Mouse (Mus musculus) heart, adult 2 months (tissue): Measurements from ENCODE around the gene Atp2a1. TPM values are rescaled to one million over a fixed set of nuclear protein-coding genes. Genes with fewer than 3 reads are reported as not detected.

Experiments used
- DNase-seq, 2 experiments: peaks; one replicate each; pipeline ENCODE4 v3.0.0; 2021
- H3K27ac ChIP-seq: fragments of 200-600 bp; 2 replicates; pipeline ENCODE4 v1.8.1; 2022
- H3K27me3 ChIP-seq: fragments of 200-500 bp; 2 replicates; pipeline ENCODE4 v1.6.1; 2012; ENCODE audit warnings: mild to moderate bottlenecking, low read length, inconsistent platforms, mixed read lengths; ENCODE audit not compliant: control insufficient read depth, insufficient read depth
- H3K36me3 ChIP-seq: fragments of 200-500 bp; 2 replicates; pipeline ENCODE4 v1.6.1; 2012; ENCODE audit warnings: low read length, inconsistent platforms; ENCODE audit not compliant: control insufficient read depth, insufficient read depth
- H3K4me1 ChIP-seq: fragments of 200-500 bp; 2 replicates; pipeline ENCODE4 v1.6.1; 2011; ENCODE audit warnings: low read length; ENCODE audit not compliant: control insufficient read depth, insufficient read depth
- H3K4me3 ChIP-seq: fragments of 200-600 bp; 2 replicates; pipeline ENCODE4 v1.8.1; 2022
- H3K79me2 ChIP-seq: fragments of 200-500 bp; replicated peaks from 2 replicates; pipeline ENCODE4 v1.6.1; 2012; ENCODE audit warnings: mild to moderate bottlenecking, inconsistent platforms, low read length, moderate library complexity, mixed read lengths; ENCODE audit not compliant: control insufficient read depth, insufficient read depth
- H3K9ac ChIP-seq: fragments of 200-500 bp; 2 replicates; pipeline ENCODE4 v1.6.1; 2012; ENCODE audit warnings: low read depth, mild to moderate bottlenecking, control low read depth, inconsistent platforms, low read length, mixed read lengths
- CTCF ChIP-seq: fragments of 200-600 bp; IDR thresholded peaks from 2 replicates; pipeline ENCODE4 v1.8.1; 2022; ENCODE audit warnings: antibody characterized with exemption, mild to moderate bottlenecking, moderate library complexity
- EP300 ChIP-seq: fragments of 200-500 bp; IDR thresholded peaks from 2 replicates; pipeline ENCODE4 v1.6.1; 2011; ENCODE audit warnings: low read depth, low read length, control low read depth; ENCODE audit not compliant: insufficient read depth
- POLR2A ChIP-seq: fragments of 200-500 bp; IDR thresholded peaks from 2 replicates; pipeline ENCODE4 v1.6.1; 2011; ENCODE audit warnings: mild to moderate bottlenecking, low read depth, low read length, control low read depth; ENCODE audit not compliant: insufficient read depth
- whole genome bisulfite sequencing: fragments of 180-500 bp; shearing (Covaris S2); methylation state at CpG from one replicate; pipeline ENCODE4 v1.1.7; 2018; 5-methylcytosine and 5-hydroxymethylcytosine counted together
- intact Hi-C: fragments of 180-260 bp; cut with DNase I; formaldehyde crosslinking; loops from one replicate; pipeline ENCODE4 v1.15.1; 2025
- polyA plus RNA-seq: library from polyadenylated mRNA; depleted of rRNA; stranded (reverse); fragments of >200 nt; gene quantifications from 2 replicates; pipeline ENCODE4 v1.2.3, GENCODE M21; 2012
- total RNA-seq, 2 experiments: library from RNA; stranded (reverse); gene quantifications; 2 replicates each; pipeline ENCODE4 v1.2.3; 2021

Atp2a1 gene
- total and polyA plus RNA-seq, 3 experiments, result 1.1 to 6.6 (median 1.3) TPM

DNA sequence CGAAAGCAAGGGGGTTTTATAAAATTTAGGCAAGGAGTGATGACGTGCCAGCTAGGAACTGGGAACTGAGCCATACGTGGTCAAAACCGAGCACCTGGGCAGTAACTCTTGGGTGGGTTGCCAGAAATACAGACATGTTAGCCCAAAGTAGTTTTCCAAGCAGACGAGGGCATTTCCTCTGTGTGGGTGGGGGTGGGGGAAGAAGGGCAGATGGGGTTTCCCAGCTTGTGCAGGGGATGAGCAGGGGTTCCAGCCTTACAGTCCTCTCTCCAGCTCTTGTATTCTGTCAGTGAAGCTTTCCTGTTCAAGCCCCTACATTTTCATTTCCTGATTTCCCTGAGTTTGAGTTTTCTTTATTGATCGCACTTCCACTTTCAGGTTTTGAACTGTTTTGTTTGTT lies 38.7 kb downstream of the Atp2a1 start:
- Histone ChIP-seq H3K9ac (no peak overlapping the region), H3K4me1 (no peaks in the 10 kb centered on the region), H3K27ac (no peak overlapping the region), H3K36me3 (no peaks in the 10 kb centered on the region), H3K79me2 (no peaks in the 10 kb centered on the region), H3K27me3 (no peaks in the 10 kb centered on the region), H3K4me3 (no peak overlapping the region)
- WGBS, result 67% methylated on average over 6 of the region's 6 CpGs
- TF ChIP-seq EP300 (no peak), CTCF (no peak), POLR2A (no peak)
- no peak for DNase-seq
- intact Hi-C loops, result no loop called here

DNA sequence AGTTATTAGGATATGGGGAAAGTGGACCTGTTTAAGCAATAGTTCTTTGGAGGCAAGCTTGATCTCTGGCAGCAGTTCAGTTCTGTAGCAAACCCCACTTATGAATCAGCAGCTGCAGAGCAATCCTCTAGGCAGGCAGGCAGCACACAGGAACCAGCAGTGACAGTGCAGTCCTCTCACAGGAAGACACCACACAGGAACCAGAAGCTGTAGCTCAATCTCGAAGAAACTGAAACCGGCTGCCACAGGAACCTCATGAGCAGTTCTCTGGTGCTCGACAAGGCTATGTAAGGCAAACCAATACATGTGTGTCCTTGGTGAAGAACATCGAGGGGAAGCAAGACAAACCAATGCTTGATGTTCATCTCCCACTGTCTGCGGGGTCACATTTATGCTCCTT lies 41.2 kb downstream of the Atp2a1 start:
- Histone ChIP-seq H3K4me1 (no peaks in the 10 kb centered on the region), H3K36me3 (no peaks in the 10 kb centered on the region), H3K4me3 (no peak overlapping the region), H3K27me3 (no peaks in the 10 kb centered on the region), H3K9ac (no peak overlapping the region), H3K27ac (no peak overlapping the region), H3K79me2 (no peaks in the 10 kb centered on the region)
- intact Hi-C loops, result no loop called here
- no peak for DNase-seq
- 74% methylated on average over 5 of the region's 5 CpGs for WGBS
- TF ChIP-seq POLR2A (no peak), CTCF (no peak), EP300 (no peak)

DNA sequence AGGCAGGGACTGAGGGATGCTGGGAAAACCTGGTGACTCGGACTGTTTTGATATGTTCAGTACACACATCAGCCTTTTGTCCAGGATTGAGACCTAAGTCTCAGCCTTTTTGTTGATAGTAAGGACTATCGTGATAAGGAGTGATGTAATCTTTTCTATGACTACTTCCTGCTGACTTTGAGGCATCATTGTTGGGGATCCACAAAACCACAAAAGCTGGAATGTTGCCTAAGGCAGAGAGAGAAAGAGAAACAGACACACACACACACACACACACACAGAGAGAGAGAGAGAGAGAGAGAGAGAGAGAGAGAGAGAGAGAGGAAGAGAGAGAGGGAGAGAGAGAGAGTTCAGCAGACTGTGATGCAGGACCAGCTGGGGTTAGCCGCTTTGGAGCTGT lies 44.4 kb downstream of the Atp2a1 start:
- Histone ChIP-seq H3K36me3 (no peaks in the 10 kb centered on the region), H3K4me3 (no peak overlapping the region), H3K9ac (no peak overlapping the region), H3K27me3 (no peaks in the 10 kb centered on the region), H3K79me2 (no peaks in the 10 kb centered on the region), H3K27ac (no peak overlapping the region), H3K4me1 (no peaks in the 10 kb centered on the region)
- no peak for TF ChIP-seq POLR2A
- TF ChIP-seq CTCF, result no peak
- no peak for TF ChIP-seq EP300
- WGBS, result 31% methylated on average over 3 of the region's 3 CpGs
- DNase-seq, result no peak
- intact Hi-C loops, result no loop called here

DNA sequence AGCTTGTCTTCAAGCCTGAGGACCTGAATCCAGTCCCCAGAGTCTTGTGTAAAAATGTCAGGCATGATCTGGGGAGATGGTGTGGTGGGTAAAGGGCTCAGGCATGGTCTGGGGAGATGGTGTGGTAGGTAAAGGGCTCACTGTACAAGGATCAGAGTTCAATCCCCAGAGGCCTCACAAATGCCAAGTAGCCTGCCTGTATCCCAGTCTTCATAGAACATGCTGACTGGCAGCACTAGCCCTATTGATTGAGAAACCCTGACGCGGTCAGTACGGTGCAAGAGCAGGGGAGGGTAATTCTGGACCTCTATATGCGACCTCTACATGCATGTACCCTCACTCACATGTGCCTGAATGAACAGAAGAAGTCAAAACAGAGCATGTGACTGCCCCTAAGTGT lies 45.3 kb downstream of the Atp2a1 start:
- H3K79me2 ChIP-seq, result no peaks in the 10 kb centered on the region
- DNase-seq, result no peak
- H3K4me3 ChIP-seq, result no peak overlapping the region
- H3K27me3 ChIP-seq, result no peaks in the 10 kb centered on the region
- intact Hi-C loops, result no loop called here
- H3K27ac ChIP-seq, result no peak overlapping the region
- 93% methylated on average over 4 of the region's 4 CpGs for WGBS
- H3K4me1 ChIP-seq, result no peaks in the 10 kb centered on the region
- TF ChIP-seq CTCF, result no peak
- H3K36me3 ChIP-seq, result no peaks in the 10 kb centered on the region
- H3K9ac ChIP-seq, result no peak overlapping the region

DNA sequence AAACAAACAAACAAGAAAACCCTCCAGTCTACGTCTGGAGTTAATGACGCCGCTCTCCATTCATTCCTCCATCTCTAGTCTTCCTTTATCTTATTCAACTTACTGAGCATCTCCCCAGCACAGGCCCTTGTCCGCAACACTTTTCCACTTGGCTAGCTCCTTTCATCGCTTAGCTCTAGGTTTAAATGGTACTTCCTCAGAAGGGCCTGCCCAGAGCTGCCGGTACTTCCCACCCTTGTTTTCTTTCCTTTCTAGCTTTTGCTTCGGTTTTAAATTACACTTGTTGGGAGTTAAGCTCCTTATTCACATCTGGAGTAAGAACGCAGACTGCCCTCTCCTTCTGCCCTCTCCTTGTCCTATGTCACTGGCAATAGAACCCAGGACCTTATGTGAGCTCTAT lies 45.9 kb downstream of the Atp2a1 start:
- no peak overlapping the region for H3K9ac ChIP-seq
- no peak overlapping the region for H3K27ac ChIP-seq
- no peaks in the 10 kb centered on the region for H3K79me2 ChIP-seq
- H3K27me3 ChIP-seq, result no peaks in the 10 kb centered on the region
- H3K4me1 ChIP-seq, result no peaks in the 10 kb centered on the region
- intact Hi-C loops, result no loop called here
- WGBS, result 56% methylated on average over 8 of the region's 8 CpGs
- no peak overlapping the region for H3K4me3 ChIP-seq
- no peak for DNase-seq
- H3K36me3 ChIP-seq, result no peaks in the 10 kb centered on the region
- TF ChIP-seq CTCF (no peak), POLR2A (no peak), EP300 (no peak)

DNA sequence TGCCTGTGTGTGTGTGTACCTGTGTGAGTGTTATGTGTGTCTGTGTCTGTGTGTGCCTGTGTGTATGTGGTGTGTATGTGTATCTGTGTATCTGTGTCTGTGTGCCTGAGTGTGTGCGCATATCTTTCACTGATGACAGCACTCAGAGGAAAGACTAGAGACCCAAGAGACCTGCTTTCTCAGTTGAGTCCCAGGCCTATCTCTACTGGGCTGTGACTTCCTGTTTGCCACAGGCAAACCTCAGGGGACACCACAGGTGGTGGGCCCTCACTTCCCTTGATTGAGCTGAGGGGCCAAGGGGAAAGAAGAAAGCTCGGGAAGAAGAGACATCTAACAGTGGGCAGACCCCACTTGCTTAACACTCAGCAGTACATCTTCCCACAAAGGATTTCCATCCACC lies 46.3 kb downstream of the Atp2a1 start:
- Histone ChIP-seq H3K79me2 (no peaks in the 10 kb centered on the region), H3K9ac (no peak overlapping the region), H3K27ac (no peak overlapping the region), H3K4me1 (no peaks in the 10 kb centered on the region), H3K36me3 (no peaks in the 10 kb centered on the region), H3K27me3 (no peaks in the 10 kb centered on the region), H3K4me3 (no peak overlapping the region)
- intact Hi-C loops, result no loop called here
- DNase-seq, result no peak
- TF ChIP-seq POLR2A (no peak), CTCF (no peak), EP300 (no peak)
- 36% methylated on average over 2 of the region's 2 CpGs for WGBS

DNA sequence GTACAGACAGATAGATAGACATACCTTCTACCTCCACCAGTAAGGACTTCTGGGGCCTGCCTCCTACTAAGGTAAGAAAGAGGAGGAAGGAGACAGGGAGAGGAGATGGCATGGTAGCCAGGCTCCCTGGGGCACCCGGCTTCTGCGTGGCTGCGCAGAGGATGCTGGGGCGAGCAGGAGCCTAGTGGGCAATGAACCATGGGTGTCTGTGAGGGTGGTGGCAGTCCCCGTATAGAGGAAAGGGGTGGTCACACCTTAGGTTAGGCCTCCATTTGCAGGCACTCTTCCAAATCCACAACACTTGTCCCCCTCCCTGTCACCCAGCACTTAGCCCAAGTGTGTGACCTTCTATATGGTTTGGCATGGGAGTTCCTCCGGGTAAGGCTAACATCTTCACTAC lies 48.2 kb downstream of the Atp2a1 start, which contains the start of gene Cd19:
Gene Cd19, minus strand, starts transcription at position 165 of the 400 bp plus-strand sequence.
- WGBS, result 81% methylated on average over 6 of the region's 6 CpGs
- no peak within 1 kb of the TSS for H3K4me3 ChIP-seq
- H3K27ac ChIP-seq, result no peak within 1 kb of the TSS
- no peak for TF ChIP-seq CTCF
- DNase-seq, result peak in 1 of 2 experiments; percentile 40
- no peak within 1 kb of the TSS for H3K9ac ChIP-seq
- no peaks in the 10 kb centered on the region for H3K4me1 ChIP-seq
- no peaks in the 10 kb centered on the region for H3K36me3 ChIP-seq
- H3K27me3 ChIP-seq, result no peaks in the 10 kb centered on the region
- intact Hi-C loops, result no loop called here
- no peaks in the 10 kb centered on the region for H3K79me2 ChIP-seq
